Mouse (Mus musculus) liver, adult 2 months (tissue): ENCODE measurements at regions not wholly inside any gene's neighbourhood (a gene's known extent, or its start where the extent isn't known, plus 50 kb on each side); places are given as distances from the start of the nearest gene placed in this dataset.

ENCODE experiments used
- CTCF ChIP-seq: fragments of 200-500 bp; IDR thresholded peaks from 2 replicates; pipeline ENCODE4 v1.5.1; 2011; ENCODE audit warnings: low read depth, low read length, control low read depth
- POLR2A ChIP-seq: fragments of 200-500 bp; IDR thresholded peaks from 2 replicates; pipeline ENCODE4 v1.6.1; 2011; ENCODE audit warnings: low read length, control low read depth; ENCODE audit not compliant: insufficient read depth; ENCODE audit errors: extremely low read depth

DNA sequence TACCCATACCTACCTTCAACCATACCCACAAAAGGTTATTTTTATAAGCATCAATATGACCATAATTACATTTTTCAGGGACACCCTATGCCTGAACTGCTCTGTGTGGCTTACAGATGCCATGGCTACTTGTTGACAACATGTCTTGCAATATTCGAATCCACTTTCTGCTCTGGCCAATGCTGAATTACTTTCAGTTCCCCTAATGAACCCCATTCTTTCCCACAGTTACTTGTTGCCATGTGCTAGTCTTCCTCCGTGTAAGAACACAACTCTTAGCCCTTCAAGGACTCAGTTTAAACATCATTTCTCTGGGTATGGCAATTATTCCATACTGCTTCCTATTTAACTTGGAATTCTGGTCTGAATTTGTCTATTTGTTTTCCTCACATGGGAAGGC lies 110.4 kb upstream of the Prdm1 start:
- TF ChIP-seq POLR2A (no peak), CTCF (no peak)
